Mouse (Mus musculus) retina, embryonic 14.5 days (tissue): ENCODE measurements at regions not wholly inside any gene's neighbourhood (a gene's known extent, or its start where the extent isn't known, plus 50 kb on each side); places are given as distances from the start of the nearest gene placed in this dataset.

Experiments
- DNase-seq: peaks from one replicate; pipeline ENCODE4 v3.0.0-alpha.2; 2015; ENCODE audit warnings: low spot score

GRCm38 (mm10) chr9:17742308-17742707, 549.6 kb upstream of the Chordc1 start:
- DNase-seq, result no peak

- no peak for DNase-seq
Observed at GRCm38 (mm10) chr9:17745238-17745637, 546.7 kb upstream of the Chordc1 start.

GRCm38 (mm10) chr9:17745684-17746083, 546.2 kb upstream of the Chordc1 start:
- no peak for DNase-seq

GRCm38 (mm10) chr9:17791835-17792234, 500.1 kb upstream of the Chordc1 start:
- DNase-seq, result peak; percentile 15

- peak; percentile 8 for DNase-seq
Observed at GRCm38 (mm10) chr9:17816730-17817403, 475.1 kb upstream of the Chordc1 start.

GRCm38 (mm10) chr9:17817404-17817736, 474.6 kb upstream of the Chordc1 start:
- no peak for DNase-seq

- DNase-seq, result no peak
Observed at GRCm38 (mm10) chr9:17865528-17865927, 426.4 kb upstream of the Chordc1 start.

- DNase-seq, result no peak
Observed at GRCm38 (mm10) chr9:17874795-17875194, 417.1 kb upstream of the Chordc1 start.
